Mouse (Mus musculus) telencephalon, adult 2 months (tissue): ENCODE data around the gene B3gnt3.

ENCODE experiments used
- DNase-seq: peaks from one replicate; pipeline ENCODE4 v3.0.0-alpha.2; 2011; ENCODE audit warnings: low read depth, low spot score

B3gnt3 gene

GRCm38 (mm10) chr8:71654600-71654999 is 47.0 kb downstream of the B3gnt3 start:
- DNase-seq: no peak

- no peak for DNase-seq
These were observed 56.1 kb downstream of the B3gnt3 start for GRCm38 (mm10) chr8:71645510-71645909.
